Mouse (Mus musculus) kidney, adult 8-10 months (tissue): ENCODE data around the gene Cap1.
A peak's percentile ranks its signal among the peaks of the same experiment; 100 is the strongest.

Experiments used
- DNase-seq, 2 experiments: peaks; one replicate each; pipeline ENCODE4 v3.0.0; 2022

Cap1 gene

DNA sequence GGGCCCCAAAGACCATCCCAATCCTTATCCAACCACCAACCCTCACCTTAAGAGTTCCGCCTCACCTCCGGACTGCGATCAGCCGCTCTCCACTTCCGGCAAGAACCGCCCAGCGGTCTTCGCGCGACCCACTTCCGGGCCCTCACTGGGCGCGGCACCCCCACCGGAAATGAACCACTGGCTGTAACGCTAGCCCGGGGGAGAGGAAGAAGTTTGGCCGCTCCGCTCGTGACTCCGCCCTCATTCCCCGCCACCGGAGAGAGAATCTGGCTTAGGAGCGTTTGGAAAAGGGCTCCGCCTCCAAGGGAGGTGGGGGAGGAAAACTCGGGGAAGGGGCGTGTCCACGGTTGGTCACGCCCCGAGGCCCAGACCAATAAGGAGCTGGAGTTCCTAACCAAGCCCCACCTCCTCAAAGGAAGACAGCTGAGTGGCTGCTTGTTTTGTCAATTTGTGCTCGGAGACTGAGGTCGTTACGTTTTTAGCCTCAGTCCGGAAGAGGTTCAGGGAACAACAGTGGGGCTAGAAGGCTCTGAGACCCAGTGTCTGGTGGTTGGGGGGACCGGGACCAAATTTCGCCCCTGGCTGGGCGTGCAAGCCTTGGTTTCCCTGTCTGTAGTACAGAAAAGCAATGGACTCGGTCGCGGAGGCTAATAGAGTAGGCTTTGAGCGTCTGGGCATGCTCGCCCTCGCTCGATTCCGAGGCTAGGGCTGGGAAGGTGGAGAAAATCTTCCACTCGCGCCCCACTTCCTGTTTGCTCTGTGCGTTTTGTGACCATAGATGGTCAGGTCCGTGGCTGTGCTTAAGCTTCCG, at the start of gene Cap1:
Cap1 (minus strand) TSS at position 289 of the 811 bp plus-strand sequence.
- DNase-seq: peak; percentile 99

DNA sequence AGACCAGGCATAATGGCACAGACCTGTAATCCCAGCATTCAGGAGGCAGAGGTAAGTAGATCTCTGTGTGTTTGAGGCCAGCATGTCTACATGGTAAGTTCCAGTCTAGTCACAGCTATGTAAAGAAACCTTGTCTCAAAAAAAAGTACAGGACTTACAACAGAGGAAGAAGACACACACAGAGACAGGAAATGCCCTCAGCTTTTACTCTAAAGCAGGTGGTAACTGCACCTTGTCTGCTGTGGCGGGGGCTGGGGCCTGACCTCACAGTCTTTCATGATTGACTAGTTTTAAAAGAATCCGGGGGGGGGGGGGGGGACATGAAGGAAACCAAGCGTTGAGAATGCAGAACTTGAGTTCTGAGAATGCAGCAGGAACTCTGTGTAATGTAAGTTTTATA, 48.0 kb upstream of the Cap1 start:
- DNase-seq: peak; percentile 9 to 31

DNA sequence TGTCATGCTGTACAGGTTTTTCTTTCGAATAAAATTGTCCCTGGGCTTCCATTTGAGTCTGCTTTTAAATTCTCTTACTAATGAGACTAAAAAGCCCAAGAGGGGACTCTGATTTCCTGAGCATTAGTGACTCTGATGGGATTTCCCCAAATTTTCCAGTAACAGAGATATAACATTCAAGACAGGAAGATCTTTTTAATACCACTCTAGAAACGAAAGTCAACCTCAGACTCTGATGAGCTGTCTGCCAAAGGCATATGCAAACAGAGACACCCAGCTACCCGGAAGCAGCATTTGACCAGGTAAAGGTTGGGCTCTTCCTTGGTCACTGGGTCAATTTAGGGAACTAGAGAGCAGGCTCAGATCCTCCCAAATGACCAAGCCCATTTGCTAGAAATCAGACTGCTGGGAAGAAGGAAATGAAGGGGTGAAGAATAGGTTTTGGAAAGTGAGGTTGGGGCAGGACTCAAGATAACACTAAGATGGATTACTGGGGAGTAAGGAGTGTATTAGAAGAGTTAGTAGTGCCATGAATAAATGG, 47.3 kb upstream of the Cap1 start:
- DNase-seq: no peak

DNA sequence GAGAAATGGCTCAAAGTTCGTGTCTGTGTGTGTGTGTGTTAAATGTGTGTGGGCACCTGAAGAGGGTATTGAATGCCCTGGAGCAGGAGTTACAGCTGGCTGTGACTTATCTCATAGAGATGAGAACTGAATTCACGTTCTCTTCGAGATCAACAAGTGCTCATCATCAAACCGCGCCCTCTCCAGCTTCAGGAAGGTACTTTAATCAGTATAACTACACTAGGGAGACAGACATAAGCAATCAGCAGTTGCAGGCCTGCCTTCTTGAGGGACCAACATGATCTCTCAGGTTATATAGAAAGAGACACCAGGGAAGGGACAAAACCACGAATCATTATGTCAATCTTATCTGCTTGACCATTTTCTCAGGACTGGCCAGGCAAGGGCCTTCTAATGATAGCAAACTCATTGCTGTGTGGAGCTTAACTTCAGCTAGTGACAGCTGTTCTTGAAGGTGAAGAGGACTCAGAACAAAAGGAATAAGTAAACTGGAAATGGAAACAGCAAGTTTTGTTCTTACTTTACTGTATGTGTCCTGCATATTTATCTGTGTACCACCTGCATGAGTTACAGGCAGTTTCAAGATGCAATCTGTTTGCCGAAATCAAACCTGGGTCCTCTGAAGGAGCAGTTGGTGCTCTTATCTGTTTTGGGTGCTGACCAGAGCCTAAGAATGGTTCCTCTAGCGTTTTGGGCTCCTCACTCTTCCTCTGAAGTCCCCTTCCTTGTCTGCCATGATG, 46.6 kb upstream of the Cap1 start:
- DNase-seq: no peak

DNA sequence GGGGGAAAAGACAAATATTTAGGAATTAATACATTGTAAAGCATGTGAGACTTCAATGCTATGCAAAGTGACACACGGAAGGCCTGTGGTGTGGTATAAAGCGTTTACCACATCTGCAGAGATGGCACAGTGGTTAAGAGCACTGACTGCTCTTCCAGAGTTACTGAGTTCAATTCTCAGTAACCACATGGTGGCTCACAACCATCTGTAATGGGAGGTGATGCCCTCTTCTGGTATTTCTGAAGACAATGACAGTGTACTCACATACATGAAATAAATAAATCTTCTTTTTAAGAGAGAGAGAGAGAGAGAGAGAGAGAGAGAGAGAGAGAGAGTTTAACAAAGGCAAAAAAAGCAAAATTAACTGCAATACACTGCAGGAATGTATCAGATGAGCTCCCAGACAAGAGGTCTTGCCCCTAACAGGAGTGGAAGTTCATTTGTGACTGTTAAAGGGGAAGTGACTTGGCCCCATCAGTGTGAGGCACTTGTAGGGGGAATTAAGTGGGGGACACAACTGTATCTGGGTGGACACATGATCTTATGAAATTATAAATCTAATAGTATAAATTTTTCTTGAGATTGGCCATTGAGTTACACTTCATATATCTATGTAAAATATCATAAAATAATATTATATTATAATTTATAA, 45.2 kb upstream of the Cap1 start:
- no peak for DNase-seq

DNA sequence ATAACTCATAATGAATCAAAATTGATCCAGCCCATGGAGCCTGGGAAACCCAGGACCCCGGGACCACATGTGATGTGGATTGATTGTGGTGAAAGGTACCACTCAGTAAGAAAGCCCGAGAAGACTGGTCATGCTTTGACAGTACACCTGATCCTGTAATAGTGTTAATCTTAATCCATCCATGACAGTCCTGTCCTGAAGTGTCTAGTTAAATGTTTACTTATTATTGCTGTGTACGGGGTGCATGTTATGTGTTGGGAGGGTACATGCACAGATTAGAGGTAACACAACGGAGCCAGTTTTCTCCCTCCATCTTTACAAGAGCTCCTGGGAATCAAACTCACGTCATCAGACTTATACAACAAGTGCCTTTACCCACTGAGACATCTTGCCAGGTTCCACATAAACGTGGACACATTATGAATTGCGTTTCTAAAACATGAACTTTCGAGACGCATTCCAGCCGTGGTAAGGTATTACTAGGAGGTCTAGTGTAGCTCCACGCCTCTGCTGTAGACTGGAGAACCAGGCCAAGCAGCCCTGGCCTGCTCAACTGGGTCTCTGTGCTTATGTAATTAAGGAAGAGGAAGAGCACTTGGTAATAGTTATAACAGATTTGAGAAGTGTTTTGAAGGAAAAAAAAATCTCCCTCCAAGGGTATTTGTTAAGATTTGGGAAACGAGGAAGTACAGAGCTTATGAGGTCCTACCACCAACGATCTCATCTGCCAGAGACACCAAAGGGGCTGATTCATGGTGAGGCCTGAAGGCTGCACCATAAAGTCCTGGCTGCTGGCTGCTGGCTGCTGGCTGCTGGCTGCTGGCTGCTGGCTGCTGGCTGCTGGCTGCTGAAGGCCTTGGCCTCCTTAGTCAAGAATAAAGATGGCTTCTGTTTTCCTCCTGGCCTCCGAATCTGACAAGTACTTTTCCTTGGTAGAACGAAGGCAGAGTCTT, 37.8 kb upstream of the Cap1 start:
- DNase-seq: peak; percentile 41 to 52

DNA sequence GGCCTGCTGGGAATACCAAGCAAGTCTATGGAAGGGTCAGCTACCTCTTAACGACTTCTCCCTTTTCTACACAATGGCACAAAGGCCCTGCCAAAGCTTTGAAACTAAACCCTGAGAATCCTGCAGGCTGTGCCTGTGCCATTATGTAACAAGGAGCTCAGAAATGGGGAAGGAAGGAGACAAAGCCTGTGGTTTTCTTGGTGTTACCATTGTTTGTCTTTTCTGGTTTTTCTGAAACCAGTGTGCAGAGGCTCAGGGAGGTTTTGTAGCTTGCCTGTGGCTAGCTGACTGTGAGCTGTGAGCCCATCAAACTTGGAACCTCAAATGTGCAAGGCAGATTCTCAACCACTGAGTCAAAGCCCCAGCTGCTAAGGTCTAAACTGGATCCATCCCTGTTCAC, 37.0 kb upstream of the Cap1 start:
- DNase-seq: peak; percentile 14 to 26

DNA sequence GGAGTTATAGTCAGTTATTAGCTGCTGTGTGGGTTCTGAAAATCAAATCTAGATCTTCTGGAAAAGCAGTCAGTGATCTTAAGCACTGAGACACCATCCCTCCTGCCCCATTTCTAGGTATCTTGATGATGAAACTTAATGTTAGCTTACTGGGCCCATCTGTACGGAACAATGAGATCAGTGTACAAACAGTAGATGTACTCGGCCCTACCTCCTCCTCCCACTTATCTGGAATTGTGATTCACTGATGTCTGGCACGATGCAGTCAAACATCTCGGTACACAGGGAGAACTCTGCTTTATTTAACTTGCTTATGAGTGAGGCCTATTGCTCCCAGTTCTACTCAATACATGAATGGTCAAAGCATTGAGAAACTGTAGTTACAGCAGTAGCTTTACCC, 30.1 kb upstream of the Cap1 start:
- DNase-seq: no peak

DNA sequence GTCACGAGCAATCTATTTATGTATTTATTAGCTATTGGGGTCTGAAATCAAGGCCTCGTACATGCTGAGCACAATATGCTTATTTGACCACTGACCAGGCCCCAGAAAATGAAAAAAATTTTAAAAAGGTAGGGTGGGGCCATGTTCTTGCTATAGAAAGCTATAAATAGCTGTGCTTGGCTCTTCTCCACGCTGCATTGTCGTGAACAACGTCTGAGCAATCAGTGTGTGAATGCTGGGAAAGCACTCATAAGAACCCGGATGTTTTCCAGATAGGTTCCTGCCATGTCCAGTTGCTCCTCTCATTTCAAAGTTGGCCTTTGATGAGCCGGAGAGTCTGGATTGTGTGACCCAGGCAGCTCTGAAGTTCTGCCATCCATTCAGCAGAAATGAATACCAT, 28.3 kb upstream of the Cap1 start:
- no peak for DNase-seq

DNA sequence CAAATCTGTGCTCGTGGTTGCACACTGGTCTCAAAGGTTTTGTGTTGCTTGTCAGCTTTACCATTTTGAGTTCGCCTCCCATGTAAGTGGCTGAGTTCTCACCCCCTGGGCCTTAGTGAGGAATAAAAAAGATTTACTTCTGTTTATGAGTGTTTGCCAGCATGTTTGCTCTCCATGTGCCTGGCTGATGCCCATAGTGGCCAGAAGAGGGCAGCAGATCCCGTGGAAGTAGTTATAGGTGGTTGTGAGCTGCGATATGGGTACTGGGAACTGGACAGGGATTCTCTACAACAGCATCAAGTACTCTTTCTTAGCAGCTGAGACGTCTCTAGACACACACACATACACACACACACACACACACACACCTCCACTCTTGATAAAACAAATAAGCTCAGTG, 26.8 kb upstream of the Cap1 start:
- DNase-seq: no peak

DNA sequence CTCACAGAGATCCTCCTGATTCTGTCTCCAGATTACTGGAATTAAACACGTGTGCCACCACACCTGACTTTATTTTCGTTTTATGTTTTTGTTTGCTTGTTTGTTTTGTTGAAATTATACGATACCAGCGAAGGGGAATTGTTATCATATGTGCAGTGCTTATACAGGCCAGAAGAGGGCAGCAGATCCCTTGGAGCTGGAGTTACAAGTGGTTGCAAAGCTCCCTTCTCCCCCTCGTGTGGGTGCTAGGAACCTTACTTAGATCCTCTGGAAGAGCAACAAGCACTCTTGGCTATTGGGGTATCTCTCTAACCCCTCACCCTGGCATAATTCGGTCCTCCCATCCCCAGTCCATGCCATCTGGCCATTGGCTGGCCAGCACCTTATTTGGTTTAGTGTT, 24.7 kb upstream of the Cap1 start:
- peak in 1 of 2 experiments; percentile 17 for DNase-seq

DNA sequence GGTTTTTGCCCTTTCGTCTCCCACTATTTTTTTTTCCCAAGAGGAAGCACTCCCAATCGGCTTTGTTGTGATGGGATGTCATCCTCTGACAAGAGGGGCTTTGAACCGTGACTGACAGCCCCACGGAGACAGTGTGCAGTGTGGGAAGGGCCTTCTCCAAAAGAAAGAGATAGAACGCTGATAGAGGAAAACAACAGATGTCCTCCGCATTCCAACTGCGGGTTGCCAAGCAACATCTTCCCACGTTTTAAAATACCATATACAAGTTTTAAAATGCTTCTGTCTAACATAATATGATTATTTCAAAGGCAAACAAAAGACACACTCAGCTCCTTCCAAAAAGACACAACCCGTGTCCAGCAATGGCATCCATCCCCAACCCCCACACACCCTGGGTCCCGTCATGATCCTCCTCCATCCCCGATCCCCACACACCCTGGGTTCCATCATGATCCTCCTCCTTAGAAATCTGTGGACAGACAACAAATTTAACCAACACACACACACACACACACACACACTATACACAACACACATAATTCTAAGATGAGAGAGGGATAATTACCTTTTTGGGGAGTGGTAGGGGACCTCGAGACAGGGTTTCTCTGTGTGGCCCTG, 23.8 kb upstream of the Cap1 start:
- no peak for DNase-seq

DNA sequence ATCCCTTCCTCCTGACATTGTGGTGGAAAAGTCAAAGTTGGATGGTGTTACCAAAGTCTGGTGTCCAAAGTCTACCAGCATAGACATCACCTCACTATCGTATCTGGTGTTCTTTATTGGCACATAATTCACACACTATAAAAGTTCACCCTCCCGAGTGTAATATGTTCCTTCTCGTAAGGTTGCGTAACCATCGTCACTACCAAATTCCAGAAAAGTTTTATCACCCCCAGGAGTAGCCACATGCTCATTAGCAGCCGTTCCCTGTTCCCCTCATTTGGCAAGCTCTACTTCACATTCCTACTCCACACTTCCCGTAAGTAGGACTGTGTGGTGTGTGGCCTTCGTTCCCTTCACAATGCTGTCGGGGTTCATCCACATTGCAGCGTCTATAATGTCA, 19.5 kb upstream of the Cap1 start:
- no peak for DNase-seq

DNA sequence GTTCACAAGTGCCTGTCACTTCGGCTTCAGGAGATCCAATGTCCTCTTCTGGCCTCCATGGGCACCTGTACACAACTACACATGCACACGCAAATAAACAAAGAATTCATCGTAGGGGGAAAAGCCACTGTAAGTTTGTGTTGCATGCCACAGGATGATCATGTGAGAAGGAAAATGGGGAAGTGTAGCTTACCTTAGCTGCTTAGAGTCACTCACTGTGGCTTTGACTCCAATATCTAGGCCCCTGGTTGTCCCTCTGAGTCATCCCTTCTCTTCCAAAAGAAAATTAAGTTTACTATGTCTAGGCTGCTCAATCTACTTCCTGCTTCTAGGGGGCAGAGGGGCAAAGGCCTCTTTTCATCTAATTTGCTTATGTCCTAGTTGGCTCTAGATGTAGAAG, 17.9 kb upstream of the Cap1 start:
- no peak for DNase-seq

DNA sequence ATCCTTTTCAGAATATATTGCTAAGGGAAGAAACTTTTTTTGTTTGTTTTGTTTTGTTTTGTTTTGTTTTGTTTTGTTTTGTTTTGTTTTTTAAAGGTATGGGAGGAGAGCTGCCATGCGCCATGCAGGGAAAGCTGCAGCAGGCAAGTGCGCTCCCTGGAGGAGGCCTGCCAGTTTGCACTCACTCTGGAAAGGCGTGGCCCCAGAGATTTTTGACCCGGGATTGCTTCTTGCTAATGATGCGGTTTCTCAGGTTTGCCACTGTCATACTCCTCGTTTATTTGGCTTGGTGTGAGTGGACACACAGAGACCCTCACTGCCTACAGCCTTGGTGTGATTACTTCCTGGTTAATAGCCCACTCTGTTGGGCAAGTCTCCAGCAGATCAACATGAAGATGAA, 16.3 kb upstream of the Cap1 start:
- peak in 1 of 2 experiments; percentile 33 for DNase-seq

DNA sequence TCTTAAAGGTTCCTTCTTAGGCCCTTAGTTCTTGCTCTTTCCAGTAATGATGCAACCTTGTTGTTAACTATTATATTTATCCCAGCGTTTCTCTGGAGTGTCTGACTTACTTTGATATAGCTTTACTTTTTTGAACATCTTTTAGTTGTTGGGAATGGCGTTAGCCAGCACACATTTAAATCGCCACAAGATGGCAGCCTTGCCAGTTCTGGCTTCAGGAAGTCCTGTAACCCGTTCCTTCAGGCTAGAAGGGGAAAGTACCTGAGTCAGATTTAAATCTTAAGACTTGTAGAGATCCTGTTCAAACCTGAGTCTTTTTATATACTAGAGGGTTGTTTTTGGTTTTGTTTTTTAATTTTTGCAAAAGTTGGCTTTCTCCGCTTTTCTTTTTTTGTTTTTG, 12.5 kb upstream of the Cap1 start:
- peak; percentile 49 to 82 for DNase-seq

DNA sequence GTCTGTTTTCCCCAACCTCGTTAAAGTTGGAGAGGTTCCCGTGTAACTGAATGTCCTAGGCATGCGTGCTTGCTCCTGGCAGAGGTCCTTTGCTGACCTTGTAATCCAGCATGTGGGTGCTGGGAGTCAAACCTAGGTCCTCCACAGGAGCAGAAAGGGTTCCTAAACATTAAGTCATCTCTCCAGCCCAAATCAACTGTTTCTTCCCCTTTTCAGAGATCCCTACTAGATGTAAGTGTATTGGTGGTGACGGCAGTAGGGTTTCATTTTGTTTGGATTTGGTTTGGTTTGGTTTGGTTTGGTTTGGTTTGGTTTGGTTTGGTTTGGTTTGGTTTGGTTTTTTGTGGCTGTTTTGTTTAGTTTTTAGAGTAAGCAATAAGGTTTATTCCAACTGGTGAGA, 11.9 kb upstream of the Cap1 start:
- no peak for DNase-seq

DNA sequence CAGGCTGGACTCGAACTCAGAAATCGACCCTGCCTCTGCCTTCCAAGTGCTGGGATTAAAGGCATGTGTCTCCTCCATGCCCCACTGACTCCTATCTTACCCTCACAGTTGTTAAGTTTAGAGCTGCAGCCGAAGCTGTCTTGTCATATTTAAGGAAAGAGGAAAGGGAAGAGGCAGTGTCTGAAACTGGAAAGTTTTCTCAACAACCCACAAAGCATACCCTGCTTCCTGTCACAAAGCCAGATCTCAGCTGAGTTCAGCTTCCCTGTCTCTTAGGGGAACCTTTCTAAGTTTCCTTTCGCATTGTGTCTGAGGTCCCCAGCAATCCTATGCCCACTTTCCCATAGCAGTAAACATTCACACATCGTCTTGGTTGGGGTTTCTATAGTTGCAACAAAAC, 6.3 kb upstream of the Cap1 start:
- no peak for DNase-seq

DNA sequence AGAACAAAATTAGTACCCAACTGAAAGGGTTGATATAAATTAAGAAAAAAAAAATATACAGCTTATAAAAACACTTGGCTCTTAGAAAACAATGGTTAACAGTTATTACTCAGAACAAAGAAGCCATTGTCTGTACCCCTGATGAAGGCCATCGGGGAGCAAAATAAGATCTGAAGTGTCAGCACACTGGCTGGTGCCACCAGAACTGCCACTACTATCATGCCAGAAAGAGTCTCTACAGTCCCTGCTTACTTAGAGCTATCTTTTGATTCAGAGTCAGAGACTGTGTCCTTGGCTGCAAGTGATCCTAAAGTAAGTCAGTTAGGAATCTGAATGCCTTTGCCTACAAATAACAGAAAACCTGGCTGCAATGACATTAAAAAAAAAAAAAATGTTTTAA, 5.7 kb upstream of the Cap1 start:
- no peak for DNase-seq

DNA sequence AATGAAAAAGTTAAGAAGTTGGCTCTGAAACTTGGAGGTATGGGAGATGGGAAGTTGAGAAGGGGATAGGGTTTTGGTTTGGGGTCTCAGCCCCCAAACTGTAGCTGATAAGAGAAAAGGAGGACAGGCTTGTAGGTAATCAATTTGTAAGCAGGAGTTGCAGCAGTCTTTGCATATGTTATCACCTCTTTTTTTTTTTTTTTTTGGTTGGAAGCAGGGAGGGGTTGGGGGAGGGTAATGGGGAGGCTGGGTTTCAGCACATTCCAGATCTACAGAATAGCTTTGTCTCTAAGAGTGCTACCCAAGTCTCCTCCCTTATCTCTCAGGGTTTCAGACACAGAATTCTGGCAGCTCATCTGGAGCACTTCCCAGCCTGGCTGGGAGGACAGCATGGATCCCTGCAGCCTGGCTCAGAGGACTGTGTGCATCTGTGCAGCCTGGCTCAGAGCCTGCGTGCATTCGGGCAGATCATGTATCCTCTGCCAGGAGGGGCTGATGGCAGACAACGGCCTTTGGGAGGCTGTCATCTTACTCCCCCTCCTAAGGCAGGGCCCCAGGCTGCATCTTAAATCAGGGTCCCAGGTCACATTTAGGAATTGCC, 5.1 kb upstream of the Cap1 start:
- DNase-seq: no peak

DNA sequence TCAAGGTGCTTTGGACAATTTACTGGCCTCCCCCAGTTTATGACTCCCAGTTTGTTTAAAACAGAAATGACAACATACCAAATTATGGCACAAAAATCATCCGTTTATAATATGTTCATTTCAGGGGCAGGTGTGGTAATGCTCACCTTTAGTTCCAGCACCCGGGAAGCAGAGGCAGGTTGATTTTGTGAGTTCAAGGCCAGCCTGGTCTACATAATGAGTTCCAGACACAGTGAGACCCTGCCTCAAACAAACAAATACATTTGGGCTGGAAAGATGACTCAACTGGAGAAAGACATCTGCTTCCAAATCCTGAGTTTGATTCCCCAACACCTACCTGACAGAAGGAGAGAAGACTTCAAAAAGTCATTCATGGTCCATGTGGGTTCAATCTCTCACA, 1.5 kb upstream of the Cap1 start:
- DNase-seq: no peak
